20 mouse cellular contexts compared by ENCODE assay signal in the genomic region with DNA sequence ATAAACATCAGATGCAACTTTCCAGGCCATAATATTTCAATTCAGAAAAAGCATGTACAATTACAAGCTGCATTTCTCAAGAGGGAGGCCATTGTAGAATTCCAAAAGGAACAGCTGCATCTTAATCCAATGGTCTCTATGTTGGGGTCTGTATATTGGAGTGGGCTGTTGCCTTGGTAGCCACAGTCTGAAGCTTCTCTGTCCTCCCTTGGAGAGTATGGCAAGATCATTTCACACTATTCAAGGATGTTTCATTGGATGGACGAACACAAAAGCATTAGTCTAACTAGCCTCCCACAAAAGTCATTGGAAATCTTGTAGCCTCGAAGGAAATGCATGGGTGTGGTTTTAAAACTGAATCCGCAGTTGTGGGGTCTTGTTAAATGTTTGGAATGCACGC.
"Had no signal": no experiment of that assay in that cellular context is flagged by ENCODE, and none has a peak within 500 bp of the region (broad histone marks: within the 10 kb centered on the region; RNA-seq: fewer than 3 reads in every experiment).

No protein-coding gene starts in this region.

- H3K27me3 ChIP-seq: limb, embryonic 15.5 days; neural tube, embryonic 12.5 days; neural tube, embryonic 15.5 days; stomach, embryonic 15.5 days had no signal

- DNase-seq: kidney, adult 18-20 months; kidney, adult 9 months; kidney, postnatal 14 days; kidney, postnatal 4 days; left cerebral cortex, postnatal 4 days; liver, postnatal 0 days; lung, embryonic 14.5 days; retina, postnatal 1 day; right cerebral cortex, postnatal 25 days; spleen, adult 18-20 months; thymus, postnatal 36 days had no signal

- H3K4me1 ChIP-seq: limb, embryonic 15.5 days; neural tube, embryonic 12.5 days; neural tube, embryonic 15.5 days; stomach, embryonic 15.5 days had no signal

- H3K4me2 ChIP-seq: limb, embryonic 15.5 days; liver, embryonic 11.5 days; lung, embryonic 14.5 days; neural tube, embryonic 12.5 days; neural tube, embryonic 15.5 days; stomach, embryonic 15.5 days had no signal

- H3K9me3 ChIP-seq: limb, embryonic 15.5 days; midbrain, embryonic 10.5 days; neural tube, embryonic 12.5 days; neural tube, embryonic 15.5 days; stomach, embryonic 15.5 days had no signal

- ATAC-seq: liver, postnatal 0 days; lung, postnatal 0 days had no signal

- H3K4me3 ChIP-seq: limb, embryonic 15.5 days; midbrain, embryonic 10.5 days; neural tube, embryonic 12.5 days; neural tube, embryonic 15.5 days; stomach, embryonic 15.5 days had no signal

- H3K27ac ChIP-seq: limb, embryonic 15.5 days; liver, embryonic 14.5 days; macrophage; midbrain, embryonic 10.5 days; neural tube, embryonic 12.5 days; neural tube, embryonic 15.5 days; stomach, embryonic 15.5 days had no signal

- H3K36me3 ChIP-seq: limb, embryonic 15.5 days; midbrain, embryonic 10.5 days; neural tube, embryonic 12.5 days; neural tube, embryonic 15.5 days; stomach, embryonic 15.5 days had no signal

- H3K9ac ChIP-seq: limb, embryonic 15.5 days; liver, embryonic 14.5 days; liver, postnatal 0 days; lung, embryonic 14.5 days; neural tube, embryonic 12.5 days; neural tube, embryonic 15.5 days; stomach, embryonic 15.5 days had no signal
